In genomic region chr11:113291781-113292714, GRCm38 (mm10) we compare ENCODE assay signal across 8 mouse cellular contexts.
DNase-seq lines count a peak whose midpoint lies in the region; ATAC-seq and TF ChIP-seq lines count a peak whose summit lies in the region.

No protein-coding gene starts in this region.

- no peak for ATAC-seq in forebrain, embryonic 12.5 days (ENCODE audit: low FRiP score)
- no peak for ATAC-seq in forebrain, embryonic 15.5 days (replicated peaks)
- ATAC-seq in heart, embryonic 13.5 days (ENCODE audit: extremely low read depth, insufficient number of reproducible peaks, low FRiP score, low TSS enrichment): no peak; the same call in 1 of the 2 replicates
- no peak; the same call in 1 of the 2 replicates for ATAC-seq in limb, embryonic 14.5 days (ENCODE audit: low FRiP score, low read depth)
- ATAC-seq in erythroid progenitor cell, adult 5-6 weeks (replicated peaks; ENCODE audit: low FRiP score, poor library complexity, severe bottlenecking): no peak

- H3K36me3 ChIP-seq in forebrain, embryonic 12.5 days (replicated peaks): no peaks in the 10 kb centered on the region
- H3K36me3 ChIP-seq in forebrain, embryonic 15.5 days: no peaks in the 10 kb centered on the region
- no peaks in the 10 kb centered on the region for H3K36me3 ChIP-seq in heart, embryonic 13.5 days
- no peaks in the 10 kb centered on the region for H3K36me3 ChIP-seq in limb, embryonic 14.5 days (ENCODE audit: control insufficient read depth, insufficient read depth, low read length)

- 0 out of 2 replicates have a peak overlapping the region, but pooled peaks have one; percentile 31 for H3K27ac ChIP-seq in forebrain, embryonic 12.5 days
- H3K27ac ChIP-seq in forebrain, embryonic 15.5 days (replicated peaks): no peak overlapping the region
- H3K27ac ChIP-seq in heart, embryonic 13.5 days (replicated peaks): peak overlapping the region; percentile 10
- H3K27ac ChIP-seq in limb, embryonic 14.5 days (replicated peaks; ENCODE audit: low read depth, low read length): peak overlapping the region; percentile 53; the same call in 1 of the 2 replicates

- H3K4me1 ChIP-seq in forebrain, embryonic 12.5 days: peaks cover 34% of the 10 kb centered on the region
- H3K4me1 ChIP-seq in forebrain, embryonic 15.5 days: peaks cover 17% of the 10 kb centered on the region
- peaks cover 5% of the 10 kb centered on the region for H3K4me1 ChIP-seq in heart, embryonic 13.5 days
- peaks cover 33% of the 10 kb centered on the region for H3K4me1 ChIP-seq in limb, embryonic 14.5 days (ENCODE audit: control insufficient read depth, insufficient read depth, low read length)

- no peaks in the 10 kb centered on the region for H3K9me3 ChIP-seq in forebrain, embryonic 12.5 days
- H3K9me3 ChIP-seq in forebrain, embryonic 15.5 days: no peaks in the 10 kb centered on the region
- no peaks in the 10 kb centered on the region for H3K9me3 ChIP-seq in heart, embryonic 13.5 days
- H3K9me3 ChIP-seq in limb, embryonic 14.5 days (ENCODE audit: control insufficient read depth, low read length): no peaks in the 10 kb centered on the region

- H3K27me3 ChIP-seq in forebrain, embryonic 12.5 days: peaks cover 7% of the 10 kb centered on the region
- no peaks in the 10 kb centered on the region for H3K27me3 ChIP-seq in forebrain, embryonic 15.5 days
- peaks cover 6% of the 10 kb centered on the region for H3K27me3 ChIP-seq in heart, embryonic 13.5 days (replicated peaks)
- H3K27me3 ChIP-seq in limb, embryonic 14.5 days (ENCODE audit: control insufficient read depth, insufficient read depth, low read length): no peaks in the 10 kb centered on the region

- WGBS in forebrain, embryonic 12.5 days: 49% methylated on average over 17 of the region's 17 CpGs
- WGBS in forebrain, embryonic 15.5 days: 52% methylated on average over 17 of the region's 17 CpGs
- WGBS in heart, embryonic 13.5 days: 67% methylated on average over 17 of the region's 17 CpGs
- WGBS in limb, embryonic 14.5 days: 50% methylated on average over 17 of the region's 17 CpGs

- no peak overlapping the region for H3K4me2 ChIP-seq in forebrain, embryonic 12.5 days
- H3K4me2 ChIP-seq in forebrain, embryonic 15.5 days (replicated peaks): no peak overlapping the region
- H3K4me2 ChIP-seq in heart, embryonic 13.5 days: no peak overlapping the region
- H3K4me2 ChIP-seq in limb, embryonic 14.5 days (replicated peaks; ENCODE audit: low read depth, low read length, severe bottlenecking): no peak overlapping the region

- TF ChIP-seq POLR2A in limb, embryonic 14.5 days (IDR thresholded peaks at IDR 0.05; ENCODE audit: borderline replicate concordance, extremely low read depth, insufficient read depth, insufficient read length): no peak

- H3K9ac ChIP-seq in forebrain, embryonic 12.5 days: no peak overlapping the region
- H3K9ac ChIP-seq in forebrain, embryonic 15.5 days (replicated peaks): no peak overlapping the region
- H3K9ac ChIP-seq in heart, embryonic 13.5 days: no peak overlapping the region
- H3K9ac ChIP-seq in limb, embryonic 14.5 days (ENCODE audit: low read depth, low read length, severe bottlenecking): no peak overlapping the region

- H3K4me3 ChIP-seq in forebrain, embryonic 12.5 days (replicated peaks): no peak overlapping the region
- H3K4me3 ChIP-seq in forebrain, embryonic 15.5 days: no peak overlapping the region
- H3K4me3 ChIP-seq in heart, embryonic 13.5 days: no peak overlapping the region
- no peak overlapping the region for H3K4me3 ChIP-seq in limb, embryonic 14.5 days (replicated peaks; ENCODE audit: low read length)

- DNase-seq in ZHBTc4 (ENCODE audit: low read depth, low spot score): peak; percentile 88
- DNase-seq in limb, embryonic 14.5 days (ENCODE audit: low spot score): no peak
- DNase-seq in urinary bladder, postnatal 14 days (ENCODE audit: low spot score): no peak
- no peak for DNase-seq in ovary, postnatal 36 days (ENCODE audit: low spot score)
